Mouse (Mus musculus): ENCODE results near the gene Entpd8.
A peak's percentile ranks its signal among the peaks of the same experiment; 100 is the strongest.

Entpd8 gene

DNA sequence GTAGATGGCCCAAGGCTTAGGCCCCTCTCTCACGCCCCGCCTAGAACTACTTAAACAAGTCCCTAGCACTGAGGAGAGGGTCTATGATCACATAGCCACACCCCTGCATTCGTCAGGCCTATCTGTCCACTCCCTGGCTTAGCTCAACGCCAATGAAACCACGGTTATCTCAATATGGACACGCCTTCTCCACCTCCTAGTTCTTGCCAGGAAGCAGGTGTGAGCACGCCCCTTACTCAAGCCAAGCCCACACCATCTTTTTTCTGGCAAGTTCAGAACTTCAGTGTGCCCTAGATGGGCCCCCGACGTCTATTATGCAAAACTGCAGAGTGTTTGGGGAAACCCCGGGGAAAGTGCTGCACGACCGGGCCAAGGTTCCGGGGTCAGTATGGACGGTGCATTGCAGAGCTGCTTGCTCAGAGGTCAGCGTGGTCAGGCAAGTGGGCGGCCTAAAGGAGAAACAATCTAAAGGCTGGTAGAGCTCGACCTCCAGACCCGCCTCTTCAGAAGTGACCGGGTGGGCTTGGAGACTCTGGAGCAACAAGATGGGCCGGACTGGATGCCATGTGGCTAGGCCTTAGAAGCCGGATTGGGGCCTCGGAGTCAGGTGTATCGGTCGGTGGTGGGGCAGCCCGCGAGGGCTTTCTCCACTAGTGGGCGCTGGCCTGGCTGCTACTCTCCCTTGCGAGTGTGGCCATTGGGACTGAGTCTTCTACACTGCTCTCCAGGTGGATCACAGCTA lies 15.2 kb downstream of the Entpd8 start, which contains the start of gene Noxa1:
Gene Noxa1 (minus strand): TSS at position 41 of the 742 bp plus-strand sequence.
- DNase-seq (ENCODE audit: low read depth, low spot score): no peak

DNA sequence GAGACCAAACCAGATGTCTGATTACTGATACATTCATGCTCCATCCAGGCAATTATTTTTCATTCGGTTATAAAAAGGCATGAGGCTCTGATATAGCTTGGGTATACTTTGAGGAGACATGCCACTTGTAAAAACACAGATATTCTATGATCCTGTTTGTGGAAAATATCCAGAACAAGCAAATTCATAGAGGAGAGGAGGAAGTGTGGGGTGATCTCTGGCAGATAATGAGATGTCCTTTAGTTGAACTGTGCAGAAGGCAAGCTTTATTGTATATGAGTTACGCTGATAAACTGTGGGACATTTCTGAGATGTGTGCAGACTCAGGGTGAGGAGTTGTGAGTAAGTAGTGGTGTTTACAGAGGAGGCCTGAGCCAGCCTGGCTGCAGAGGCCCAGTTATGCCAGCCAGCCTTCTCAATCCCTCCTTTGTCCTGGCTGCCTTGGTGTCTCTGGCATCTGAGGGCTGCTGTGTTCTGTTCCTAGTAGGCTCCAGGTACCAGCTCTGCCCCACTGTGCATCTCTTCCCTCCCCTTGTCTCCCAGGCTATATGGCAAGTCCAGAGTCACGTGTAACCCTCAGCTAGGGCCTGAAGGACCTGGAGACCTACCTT lies 18.0 kb downstream of the Entpd8 start:
- no peak for DNase-seq (ENCODE audit: low read depth, low spot score)

DNA sequence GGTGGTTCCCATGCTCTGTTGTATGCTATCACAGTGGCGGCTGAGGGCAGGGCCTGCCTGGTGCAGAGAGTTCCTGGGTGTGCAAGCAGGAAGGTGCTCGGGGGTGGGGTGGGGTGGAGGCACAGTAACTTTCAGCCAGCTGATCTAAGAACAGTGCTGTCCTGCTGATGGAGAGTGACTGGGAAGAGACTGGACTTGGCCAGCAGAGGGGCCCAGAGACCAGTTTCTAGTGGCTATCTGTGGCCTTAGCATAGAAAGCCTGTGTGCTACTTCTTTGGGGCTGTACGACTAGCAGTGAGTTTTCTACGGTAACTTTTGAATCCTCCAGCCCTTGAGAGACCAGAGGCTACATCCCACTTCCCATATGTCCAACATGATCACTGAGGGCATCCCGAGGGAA lies 18.9 kb downstream of the Entpd8 start:
- DNase-seq (ENCODE audit: low read depth, low spot score): peak; percentile 49

DNA sequence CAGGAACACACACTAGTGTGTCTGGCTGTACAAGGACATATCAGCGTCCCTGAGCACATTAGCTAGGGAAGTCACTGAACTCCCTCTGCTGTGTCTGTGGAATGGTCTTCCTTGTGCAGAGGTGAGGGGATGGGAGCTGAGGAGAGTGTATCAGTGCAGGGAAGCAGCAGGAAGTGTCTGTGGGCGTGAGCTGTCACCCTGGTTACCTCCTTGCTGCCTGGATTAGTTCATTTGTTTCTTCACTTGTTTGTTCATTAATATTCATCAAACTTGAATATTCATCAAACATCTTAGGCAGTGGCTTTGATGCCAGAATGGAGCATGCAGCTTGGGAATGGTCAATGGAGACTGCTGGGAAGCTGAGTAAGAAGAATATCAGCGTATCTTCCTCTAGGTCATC lies 19.6 kb downstream of the Entpd8 start:
- no peak for DNase-seq (ENCODE audit: low read depth, low spot score)

DNA sequence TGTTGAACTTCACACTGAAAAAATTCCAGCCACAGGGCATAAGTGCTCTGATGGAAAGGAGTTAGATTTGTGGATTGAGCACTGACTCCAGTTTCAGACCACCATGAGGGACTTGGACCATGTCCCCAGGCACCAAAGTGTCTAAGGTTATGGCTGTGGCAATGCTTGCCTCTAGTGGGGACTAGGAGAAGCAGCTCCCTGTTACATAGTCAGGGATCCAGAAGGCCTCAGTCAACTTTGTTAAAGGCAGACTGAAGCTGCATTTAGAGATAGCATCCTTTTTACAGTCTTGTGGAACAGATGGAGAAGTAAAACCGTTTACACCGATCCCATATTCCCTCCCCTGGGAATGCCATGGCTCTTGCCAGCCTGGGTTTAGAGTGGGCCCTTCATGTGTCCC lies 24.0 kb downstream of the Entpd8 start:
- no peak for DNase-seq (ENCODE audit: low read depth, low spot score)

DNA sequence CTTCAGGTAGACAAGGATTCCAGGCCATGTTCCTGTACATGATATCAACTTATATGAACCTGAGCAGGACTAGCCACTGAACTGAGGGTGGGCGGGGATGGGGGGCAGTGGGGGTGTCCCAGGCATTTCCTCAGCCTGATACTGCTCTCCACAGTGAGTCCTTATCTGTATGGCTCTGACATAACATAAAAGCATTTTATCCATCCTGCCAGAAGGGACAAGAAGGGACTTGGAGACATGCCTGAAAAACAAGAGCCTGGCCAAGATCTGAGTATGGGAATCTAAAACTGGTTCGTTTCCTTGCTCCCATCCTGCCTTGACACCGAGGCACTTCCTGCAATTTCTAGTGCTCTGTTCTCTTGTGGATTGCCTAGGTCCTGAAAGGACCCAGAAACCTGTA lies 25.9 kb downstream of the Entpd8 start:
- DNase-seq (ENCODE audit: low read depth, low spot score): no peak

DNA sequence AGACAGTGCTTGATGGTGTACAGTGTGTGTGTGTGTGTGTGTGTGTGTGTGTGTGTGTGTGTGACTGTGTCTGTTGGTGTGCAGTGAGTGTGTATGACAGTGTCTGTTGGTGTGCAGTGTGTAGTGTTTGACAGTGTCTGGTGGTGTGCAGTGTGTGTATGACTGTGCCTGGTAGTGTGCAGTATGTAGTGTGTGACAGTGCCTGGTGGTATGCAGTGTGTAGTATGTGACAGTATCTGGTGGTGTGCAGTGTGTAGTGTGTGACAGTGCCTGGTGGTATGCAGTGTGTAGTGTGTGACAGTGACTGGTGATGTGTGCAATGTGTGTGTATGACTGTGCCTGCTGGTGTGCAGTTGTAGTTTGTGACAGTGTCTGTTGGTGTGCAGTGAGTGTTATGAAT lies 29.4 kb downstream of the Entpd8 start:
- DNase-seq (ENCODE audit: low read depth, low spot score): no peak

DNA sequence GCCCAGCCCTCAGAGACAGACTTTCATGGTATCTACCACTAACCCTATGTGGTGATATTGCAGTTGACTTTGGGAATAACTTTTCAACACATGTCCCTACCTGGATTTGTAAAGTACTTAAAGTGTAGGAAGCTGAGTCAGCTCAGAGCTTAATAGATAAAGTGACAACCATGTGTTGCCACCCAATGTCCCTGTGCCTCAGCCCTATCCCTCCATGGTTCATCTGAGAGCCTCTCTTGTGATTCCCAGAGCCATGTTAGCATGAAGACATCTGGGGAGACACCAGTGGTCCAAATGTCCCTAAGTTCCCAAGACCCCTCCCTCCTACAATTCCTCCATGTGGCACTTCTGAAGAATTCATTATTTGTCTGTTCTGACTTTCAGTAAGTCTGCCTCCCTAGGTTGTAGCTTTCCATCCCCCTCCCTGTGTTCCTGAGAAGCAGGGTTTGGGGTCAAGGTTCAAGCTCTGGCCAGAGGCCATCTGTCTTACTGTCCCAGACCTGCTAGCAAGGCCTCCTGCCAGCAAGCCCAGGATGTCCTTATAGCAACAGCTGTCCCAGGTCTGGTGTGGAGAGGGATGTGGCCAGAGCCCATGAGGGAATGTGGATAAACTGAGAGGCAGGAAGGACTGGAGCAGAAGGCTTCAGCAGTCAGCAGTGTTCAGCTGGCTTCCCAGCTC lies 30.5 kb downstream of the Entpd8 start:
- DNase-seq (ENCODE audit: low read depth, low spot score): no peak

DNA sequence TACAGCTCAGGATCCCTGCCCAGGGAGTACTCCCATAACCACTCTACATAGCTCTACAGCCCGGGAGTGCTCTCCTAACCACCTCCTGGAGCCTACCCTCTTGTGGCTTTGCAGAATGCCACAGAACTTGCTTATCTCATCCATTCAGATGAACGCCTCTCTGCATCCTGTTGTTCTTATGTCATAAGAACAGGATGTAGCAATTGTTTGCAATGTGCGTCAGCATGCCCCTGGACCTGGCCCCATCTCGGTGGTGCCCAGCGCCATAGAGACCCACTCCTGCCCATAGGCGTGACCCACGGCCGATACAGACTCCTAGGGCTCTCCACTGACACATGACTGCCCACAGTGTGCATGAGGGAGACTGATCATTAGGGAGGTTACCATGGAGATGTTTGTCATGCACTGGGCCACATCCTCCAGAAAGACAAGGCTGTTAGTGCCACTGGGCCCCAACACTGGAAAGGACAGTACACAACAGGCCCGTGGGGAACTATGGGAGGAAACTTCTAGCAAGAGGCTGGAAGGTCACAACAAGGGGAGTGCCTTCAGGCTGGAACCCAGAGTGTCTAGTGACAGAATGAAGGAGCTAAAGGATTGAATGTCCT lies 31.2 kb downstream of the Entpd8 start:
- DNase-seq (ENCODE audit: low read depth, low spot score): no peak

DNA sequence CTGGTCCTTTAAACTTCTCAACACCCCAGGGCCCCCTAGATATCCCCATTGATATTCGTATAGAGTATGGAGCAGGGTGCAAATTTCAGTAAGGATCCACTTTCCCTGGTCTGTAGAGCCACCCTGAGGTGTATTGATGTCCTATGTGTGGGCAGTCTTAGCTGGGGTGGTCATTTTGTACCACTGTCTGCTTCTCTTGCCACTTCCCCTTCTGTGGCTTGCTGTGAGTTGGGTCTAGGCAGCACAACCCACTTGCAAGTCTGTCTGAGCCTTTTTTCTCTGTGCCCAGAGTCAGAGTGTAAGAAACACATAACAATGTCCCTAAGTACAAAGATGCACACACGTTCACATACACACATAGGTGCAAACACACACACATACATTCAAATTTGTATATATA lies 34.2 kb downstream of the Entpd8 start:
- DNase-seq (ENCODE audit: low read depth, low spot score): no peak

DNA sequence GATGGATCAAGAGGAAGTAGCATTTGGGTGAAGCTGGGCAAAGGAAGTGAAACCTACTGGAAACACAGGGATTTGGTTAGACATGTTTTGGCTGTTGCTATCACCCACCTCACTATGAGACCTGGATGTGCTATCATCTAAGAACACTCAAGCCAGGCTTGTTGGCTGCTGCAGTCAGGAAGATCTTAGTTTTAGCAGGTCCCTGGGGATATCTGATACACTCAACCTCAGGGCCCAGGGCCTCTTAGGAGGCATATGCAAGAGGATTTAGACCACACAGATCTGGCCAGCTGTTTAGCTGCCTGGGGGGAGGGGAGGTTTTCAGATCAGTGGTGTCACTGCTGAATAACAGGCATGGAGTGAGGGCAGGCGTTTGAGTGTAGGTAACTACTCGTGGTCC lies 35.3 kb downstream of the Entpd8 start:
- peak; percentile 44 for DNase-seq (ENCODE audit: low read depth, low spot score)

DNA sequence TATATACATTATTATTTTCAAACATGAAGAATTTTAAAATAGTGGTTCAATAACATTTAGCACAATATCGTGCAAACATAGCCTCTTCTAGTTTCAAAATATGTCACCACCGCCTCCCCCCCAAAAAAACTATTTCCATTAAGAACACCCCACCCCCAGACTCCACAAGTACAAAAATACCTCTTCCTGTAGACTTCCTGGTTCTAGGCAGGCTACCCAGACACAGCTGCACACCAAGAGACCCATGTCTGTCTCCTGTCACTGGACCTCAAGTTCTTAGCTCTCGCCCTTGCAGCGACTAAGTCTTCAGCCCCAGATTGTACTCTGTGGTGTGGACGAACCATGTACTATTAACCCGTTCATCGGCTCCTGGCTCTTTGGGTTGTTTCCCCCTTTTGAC lies 40.9 kb downstream of the Entpd8 start:
- DNase-seq (ENCODE audit: low read depth, low spot score): no peak

DNA sequence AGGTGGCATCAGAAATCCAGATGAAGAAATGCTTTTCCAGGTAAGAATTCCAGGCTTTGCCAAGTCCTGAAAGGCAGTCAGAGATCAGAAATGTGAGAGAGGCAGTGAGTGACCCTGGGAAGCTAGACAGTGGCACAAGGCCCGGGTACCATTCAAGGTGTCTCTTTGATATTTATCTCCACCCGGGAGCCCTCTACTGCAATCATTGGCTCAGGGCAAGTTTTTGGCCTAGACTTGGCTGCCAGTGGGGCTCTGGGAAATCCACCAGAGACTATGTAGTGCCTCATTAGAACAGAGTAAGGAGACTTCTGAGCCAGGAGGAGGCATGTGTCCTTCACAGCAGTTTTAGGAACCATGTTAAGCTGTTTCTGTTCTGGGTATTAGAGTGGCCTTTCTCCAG lies 42.6 kb downstream of the Entpd8 start:
- DNase-seq (ENCODE audit: low read depth, low spot score): no peak

DNA sequence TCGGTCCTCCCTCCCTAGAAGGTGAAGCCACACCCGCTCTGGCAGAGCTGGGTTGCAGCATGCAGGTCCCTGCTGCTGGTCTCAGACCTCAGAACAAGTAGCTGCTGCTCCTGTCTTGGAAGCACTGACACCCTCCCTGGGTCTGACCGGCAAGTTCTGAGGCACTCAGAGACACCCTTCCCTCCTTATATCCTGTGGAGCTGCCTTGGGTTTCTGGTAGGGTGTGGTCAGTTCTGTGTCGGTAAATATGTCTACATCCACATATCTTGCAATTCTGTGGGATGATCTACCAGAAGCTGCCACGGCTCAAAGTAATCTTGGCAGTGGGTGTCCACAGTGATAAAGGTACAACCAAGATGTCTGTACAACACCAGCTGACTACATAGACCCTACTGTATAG lies 43.4 kb downstream of the Entpd8 start:
- DNase-seq (ENCODE audit: low read depth, low spot score): no peak

DNA sequence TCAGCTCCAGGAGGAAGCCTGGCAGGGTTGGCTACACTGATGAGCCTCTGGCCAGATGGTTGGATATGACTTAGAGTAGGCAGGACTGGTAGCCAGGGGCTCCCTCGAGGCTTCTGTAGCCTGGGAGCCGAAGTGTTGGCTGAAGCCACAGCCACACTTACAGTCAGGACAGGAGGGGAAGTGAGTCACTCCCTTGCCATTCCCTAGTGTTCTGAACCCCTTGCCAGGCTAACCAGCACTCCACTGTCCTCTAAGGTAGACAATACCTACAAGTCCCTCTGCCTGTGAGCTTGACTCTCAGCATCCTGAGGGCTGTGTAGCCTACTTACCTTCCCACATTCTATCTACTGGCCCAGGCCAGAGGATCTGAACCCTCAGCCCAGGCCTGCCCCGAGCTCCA lies 44.3 kb downstream of the Entpd8 start:
- no peak for DNase-seq (ENCODE audit: low read depth, low spot score)

DNA sequence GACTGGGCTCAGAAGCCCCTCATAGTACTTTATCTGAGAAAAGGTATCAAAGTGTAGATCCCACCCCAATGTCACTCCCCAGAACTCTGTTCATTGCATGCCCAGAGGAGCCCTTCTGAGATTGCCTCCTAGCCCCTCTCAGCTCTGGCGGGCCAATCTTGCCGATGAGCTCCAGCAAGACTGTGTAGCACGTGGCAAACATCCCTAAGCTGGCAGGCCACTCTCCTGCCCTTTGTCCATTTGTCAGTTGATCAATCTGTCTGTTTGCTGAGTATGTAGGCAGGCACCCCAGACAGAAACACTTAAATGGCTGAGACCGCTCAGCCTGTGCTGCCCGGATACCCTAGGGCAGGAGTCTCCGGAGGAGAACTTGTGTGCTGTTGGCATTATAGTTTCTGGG lies 45.0 kb downstream of the Entpd8 start:
- no peak for DNase-seq (ENCODE audit: low read depth, low spot score)

DNA sequence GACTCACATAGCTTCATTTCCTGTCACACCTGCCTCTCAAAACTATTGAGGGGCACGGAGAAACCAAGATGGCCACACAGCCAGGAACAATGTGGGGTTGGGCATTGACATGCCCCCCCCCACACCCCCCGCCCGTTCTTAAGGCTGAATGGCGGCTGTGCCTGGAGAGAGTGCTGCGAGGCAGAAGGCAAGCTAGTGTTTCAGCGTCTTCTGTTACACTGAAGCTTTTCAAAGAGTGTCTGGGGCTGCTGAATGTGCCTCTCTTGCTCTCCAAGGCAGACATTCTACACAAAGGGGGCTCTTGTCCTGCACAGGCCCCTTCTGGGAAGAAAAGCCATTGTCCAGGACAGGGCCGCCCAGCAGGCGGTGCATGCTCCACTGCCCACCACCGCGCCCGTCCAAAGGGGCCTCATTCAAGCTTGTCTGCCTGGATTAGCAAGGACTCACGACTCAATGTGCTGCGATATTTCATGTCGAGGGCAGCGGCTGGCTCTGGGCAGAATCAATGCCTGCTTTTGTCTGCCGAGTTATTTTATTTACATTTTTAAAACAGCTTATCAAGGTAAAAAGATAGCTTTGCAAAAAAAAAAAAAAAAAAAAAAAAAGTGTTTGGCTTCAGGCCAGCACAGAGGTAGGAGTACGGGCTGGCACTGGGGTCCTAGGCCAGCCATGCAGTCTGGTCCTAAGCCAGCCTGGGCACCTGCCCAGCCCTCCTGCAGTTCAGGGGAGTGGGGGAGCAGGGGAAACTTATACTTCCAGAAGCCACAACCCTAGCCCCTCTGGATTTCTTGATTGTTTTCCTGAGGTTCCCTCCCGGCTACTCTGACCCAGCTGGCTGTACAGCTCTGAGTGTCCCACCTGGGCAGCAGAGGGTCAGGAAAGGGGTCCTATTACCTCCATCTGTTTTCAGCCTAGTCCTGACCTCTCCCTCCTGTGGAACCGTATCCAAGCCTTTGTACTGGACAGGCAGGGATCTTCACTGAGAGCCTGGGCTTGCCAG lies 46.2 kb downstream of the Entpd8 start:
- peak; percentile 21 for DNase-seq (ENCODE audit: low read depth, low spot score)

DNA sequence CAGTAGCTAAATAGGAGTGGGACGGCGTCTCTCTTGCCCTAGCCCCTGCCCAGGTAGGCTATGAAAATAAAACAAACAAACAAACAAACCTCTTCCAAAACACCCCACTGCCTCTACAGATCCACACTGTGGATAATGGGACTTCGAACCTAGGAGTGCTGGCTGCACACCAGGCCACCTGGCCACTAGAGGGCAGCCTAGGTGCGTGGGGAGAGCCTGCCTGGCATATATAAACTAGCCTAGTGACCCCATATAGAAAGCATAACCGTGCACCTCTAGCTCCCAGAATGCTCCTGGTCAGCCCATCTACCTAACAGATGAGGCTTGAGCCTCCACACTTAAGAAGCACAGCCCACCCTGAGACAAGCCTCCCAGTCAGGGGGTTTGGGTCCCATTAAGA lies 47.1 kb downstream of the Entpd8 start:
- DNase-seq (ENCODE audit: low read depth, low spot score): peak; percentile 25

DNA sequence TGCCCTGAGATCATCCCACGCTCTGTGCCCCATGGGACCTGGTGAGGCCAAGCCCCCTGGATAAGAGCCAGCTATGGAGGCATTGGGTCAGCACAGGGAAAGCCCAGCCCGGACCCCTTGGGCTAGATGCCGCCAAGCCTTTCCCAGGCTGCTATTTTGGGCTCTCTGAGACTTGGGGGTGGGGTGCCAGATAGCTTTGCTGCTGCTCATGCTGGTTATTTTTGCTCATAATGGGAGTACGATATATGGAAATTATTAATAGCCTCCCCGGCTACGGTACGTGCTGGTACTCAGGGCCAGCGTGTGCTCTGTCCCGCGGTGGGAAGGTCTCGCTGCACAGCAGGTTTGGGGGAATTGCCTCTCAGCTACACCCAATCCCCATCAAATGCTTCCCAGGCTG lies 48.0 kb downstream of the Entpd8 start:
- DNase-seq (ENCODE audit: low read depth, low spot score): no peak

DNA sequence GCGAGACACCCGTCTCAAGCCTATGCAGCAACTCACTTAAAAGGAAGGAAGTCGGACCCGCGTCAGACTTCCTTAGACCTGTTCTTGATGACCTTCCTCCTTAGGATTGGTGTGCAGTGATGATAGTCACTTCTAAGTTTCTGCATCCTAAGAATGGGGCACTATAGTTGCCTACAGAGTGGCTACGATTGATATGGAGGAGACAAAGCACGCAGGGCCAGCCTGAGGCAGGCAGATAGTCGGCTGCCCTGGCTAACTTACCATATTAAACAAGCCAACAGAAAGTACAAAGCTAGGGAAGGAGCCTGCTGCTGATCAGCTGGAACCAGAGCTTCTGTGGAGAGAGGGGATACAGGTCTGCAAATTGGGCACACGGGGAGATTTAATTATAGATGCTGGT lies 51.5 kb downstream of the Entpd8 start:
- no peak for DNase-seq (ENCODE audit: low read depth, low spot score)

Measured in retina, postnatal 7 days (tissue).